Mouse (Mus musculus) thymus, postnatal 10 days (tissue): ENCODE results near the gene Accs.
A peak's percentile ranks its signal among the peaks of the same experiment; 100 is the strongest.

Source experiments
- DNase-seq, 2 experiments: peaks; one replicate each; pipeline ENCODE4 v3.0.0; 2021; ENCODE audit warnings: low spot score in 2 of 2

Gene Accs

DNA sequence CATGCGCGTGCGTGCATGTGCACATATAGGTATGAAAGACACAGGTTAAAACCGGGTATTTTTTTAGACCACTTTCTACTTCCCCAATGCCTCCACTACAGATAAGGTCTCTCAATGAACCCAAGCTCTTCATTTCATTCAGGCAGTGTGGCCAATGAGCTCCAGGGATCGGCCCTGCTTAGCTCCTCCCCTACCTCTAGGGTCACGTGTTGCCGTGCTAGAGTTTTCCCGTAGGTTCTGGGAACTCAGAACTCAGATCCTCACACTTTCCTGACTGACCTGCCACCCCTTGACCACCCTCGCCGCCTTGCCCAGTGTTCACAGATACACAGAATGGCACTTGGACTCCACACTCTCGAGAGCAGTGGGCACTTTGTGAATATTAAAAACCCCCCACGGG lies 9.1 kb upstream of the Accs start:
- DNase-seq, result no peak

DNA sequence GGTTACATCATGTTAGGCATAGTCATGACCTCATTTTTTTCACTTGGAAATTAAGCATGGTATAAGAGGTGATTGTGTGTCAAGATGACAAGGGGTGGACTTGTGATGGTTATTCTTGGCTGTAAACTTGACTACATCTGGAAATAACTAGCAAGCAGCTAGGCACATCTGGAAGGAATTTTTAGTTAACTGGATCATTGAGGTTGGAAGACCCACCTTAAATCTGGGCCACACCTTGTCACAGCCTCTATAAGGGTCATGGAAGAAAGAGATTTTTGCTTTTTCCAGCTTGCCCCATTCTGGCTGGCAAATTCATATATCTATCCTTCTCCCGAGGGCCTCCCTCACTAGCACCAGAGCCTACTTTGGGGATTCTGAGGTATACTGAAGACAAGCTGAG lies 1.6 kb upstream of the Accs start:
- no peak for DNase-seq

GRCm38 (mm10) chr2:93850317-93850944 lies 688 bp upstream of the Accs start:
- DNase-seq, result peak in 1 of 2 experiments; percentile 15

DNA sequence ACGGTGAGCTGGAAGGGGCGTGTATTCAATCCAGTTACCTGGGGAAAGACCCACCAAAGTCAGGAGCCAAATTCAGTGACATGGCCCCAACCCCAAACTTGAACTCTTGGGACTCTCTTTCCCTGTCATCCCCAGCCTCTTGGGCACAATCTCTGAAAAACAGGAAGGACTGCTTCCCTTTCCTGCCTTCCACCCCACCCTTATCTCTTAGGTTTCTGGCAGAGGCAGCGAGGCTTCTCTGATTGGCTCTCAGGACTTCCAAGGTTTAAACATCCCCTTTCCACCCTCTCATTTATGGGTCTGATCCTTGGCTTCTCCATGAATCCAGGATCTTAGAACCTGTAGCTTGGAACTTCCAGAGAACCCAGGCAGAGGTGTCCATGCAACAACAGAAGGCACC lies 8.4 kb downstream of the Accs start:
- DNase-seq, result no peak

DNA sequence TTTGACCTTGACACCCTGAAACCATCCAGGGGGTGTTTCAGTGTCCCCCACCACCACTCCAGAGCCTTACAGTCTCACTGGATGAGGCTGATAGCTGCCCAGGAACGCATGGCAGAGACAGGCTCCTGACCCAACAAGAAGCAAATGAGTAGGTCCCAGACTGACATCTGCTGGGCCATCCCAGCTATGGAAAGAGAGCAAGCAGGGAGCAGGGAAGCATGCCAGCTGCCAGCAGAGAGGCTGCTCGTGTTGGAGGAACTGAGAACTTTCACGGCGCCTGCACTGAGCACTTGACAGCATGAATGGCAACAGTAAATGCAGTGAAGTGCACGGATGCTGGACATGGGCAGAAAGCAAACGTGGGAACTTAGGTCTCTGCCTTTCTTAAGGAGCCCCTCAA lies 9.6 kb downstream of the Accs start:
- DNase-seq, result no peak

DNA sequence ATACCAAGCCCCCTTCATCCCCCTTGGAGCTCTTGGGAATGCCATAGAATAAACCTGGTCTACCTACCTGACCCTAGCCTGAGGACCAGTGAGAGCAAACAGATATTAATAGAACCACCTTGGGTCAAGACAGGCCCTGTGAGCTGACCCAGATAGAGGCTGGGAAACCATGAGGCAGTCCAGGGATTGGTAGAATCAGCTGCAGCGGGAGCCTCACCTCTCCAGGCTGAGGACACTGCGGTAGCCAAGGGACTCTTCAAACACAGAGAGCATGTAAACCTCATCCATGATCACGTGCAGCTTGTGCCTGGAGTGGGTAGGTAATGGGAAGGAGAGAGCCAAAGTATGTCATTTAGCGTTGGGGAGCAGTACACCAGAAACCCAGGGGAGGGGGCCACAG lies 10.8 kb downstream of the Accs start:
- DNase-seq, result no peak

DNA sequence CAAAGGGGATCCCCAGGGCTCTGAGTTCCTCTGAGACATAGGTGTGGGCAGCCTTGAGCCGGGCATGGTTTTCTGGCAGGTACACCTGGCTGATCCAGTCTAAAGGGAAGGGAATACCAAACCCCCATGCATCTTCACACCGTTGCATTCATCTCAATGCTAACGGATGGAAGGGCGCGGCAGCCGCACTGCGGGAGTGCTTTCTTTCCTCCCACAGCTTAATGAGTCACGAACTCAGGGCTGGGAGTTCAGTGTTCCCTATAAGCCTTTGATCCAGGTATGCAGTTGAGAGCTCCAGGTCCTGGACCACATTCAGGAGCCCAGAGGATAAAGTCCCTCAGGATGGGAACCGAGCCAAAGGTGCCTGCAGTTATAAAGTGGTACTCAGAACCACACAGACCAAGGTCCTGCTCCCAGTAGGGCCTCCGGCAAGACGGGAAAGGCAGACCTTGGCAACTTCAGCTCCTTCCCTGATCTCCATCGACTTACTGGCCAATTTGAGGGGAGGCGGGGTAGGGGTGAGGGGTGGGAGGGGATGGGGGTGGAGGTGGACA lies 13.4 kb downstream of the Accs start:
- no peak for DNase-seq

DNA sequence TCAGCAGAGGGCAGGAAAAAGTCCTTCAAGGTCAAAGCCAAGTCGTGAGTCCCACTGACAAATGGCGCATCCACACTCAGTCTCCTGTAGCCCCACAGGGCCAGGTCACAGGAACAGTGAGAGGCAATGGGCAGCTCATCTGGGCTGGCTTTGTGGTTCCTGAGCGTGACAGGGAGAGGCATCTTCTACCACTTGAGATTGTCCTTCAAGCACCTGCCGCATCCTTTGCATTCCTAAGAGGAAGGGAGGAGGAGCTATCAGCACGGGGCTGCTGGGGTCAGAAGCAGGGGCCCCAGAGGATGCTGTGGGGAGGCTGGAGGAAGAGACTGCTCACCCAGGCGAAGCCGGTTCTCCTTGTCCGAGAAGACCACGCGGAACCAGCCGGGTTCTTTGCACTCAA lies 14.1 kb downstream of the Accs start:
- no peak for DNase-seq

DNA sequence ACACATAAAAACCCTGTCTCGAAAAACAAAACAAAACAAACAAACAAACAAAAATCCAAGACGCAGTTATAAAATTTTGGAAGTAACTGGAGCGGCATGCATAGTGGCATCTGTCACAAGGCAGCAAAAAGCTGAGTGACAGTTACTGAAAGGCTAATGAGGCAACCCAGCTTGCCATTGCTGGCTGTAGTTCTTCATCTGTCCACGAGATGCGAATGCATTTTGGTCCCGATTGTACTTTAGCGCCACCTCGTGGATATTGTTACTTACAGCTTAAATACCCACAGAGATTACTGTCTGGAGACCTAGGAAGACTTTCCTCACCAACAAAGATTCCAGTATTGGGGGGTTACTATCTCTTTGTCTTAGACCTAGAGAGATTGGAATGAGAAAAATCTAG lies 26.2 kb downstream of the Accs start:
- peak; percentile 56 to 87 for DNase-seq

DNA sequence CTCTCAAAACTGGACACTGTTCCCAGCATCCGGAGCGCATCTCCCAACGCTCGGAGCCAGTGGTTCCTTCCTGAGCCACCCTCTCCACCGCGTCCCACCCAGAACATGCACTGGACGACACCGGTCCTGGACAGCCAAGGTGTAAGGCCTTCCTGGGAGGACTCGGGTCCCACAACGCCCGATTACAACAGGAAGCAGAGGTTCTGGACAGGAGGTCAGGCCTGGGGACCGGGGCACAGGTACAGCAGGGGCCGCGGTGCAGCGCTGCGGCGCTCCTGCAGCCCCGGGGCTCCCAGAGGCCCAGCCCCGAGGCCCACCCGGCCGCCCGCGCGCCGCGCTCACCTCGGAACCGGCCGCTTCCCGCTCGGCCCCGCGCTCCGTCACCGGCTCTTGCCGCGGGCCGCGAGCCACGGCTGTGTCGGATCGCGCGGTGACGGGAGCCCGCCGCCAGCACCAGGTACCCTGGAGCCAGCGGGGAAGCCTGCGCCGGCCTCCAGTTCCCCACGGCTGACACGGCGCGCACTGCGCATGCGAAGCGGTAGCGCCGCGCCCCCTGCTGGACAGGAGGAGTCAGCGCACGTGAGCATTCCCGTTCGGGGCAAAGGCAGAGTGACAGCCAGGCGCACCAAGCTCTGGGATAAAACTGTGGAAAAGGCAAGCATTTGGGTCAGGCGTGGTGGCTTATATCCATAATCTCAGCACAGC lies 27.5 kb downstream of the Accs start, which contains the start of gene Ext2:
Ext2 (minus strand) TSS at position 524 of the 705 bp plus-strand sequence.
- peak; percentile 79 to 93 for DNase-seq

DNA sequence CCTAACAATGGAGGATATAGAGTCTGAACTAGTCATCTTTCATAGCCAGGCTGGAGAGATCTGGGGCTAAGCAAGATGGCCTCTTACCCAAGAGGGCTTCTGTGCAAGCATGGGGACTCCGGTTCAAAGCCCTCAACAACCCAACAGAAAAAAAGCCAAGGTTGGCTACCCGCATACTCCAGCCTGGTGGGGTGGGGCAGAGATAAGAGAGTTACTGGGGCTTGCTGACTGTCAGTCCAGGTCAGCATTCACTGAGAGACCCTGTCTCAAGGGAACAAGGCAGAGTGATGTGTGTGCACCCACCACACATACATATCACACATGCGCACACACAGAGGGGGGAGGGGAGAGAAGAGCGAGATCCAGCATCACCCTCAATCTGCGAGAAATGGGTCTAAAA lies 32.0 kb downstream of the Accs start:
- no peak for DNase-seq

DNA sequence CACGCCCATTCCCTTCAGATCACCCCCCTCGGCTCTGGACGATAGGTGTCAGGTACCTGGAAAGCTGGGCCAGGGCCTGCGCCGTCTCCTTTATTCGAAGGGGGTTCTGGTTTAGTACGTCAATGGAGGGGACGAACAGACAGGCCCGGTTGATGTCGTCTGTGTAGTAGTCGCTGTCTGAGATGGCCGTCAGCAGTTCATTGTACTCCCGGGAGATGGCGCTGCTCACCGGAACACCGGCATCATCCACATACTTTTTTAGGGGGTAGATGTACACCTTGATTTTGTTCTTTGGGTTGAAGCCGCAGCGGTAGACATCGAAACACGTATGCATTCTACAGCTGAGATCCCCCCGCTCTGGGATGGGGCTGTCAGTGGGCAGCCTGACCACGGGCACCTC lies 36.4 kb downstream of the Accs start:
- DNase-seq, result no peak

- DNase-seq, result peak; percentile 13 to 79
Measured at GRCm38 (mm10) chr2:93811812-93812211, 37.9 kb downstream of the Accs start.

- no peak for DNase-seq
Measured at GRCm38 (mm10) chr2:93809931-93810330, 39.8 kb downstream of the Accs start.

- DNase-seq, result no peak
Measured at GRCm38 (mm10) chr2:93808071-93808470, 41.7 kb downstream of the Accs start.

GRCm38 (mm10) chr2:93807440-93807839 lies 42.3 kb downstream of the Accs start:
- no peak for DNase-seq

- DNase-seq, result no peak
Measured at GRCm38 (mm10) chr2:93806487-93807201, 43.1 kb downstream of the Accs start.

DNA sequence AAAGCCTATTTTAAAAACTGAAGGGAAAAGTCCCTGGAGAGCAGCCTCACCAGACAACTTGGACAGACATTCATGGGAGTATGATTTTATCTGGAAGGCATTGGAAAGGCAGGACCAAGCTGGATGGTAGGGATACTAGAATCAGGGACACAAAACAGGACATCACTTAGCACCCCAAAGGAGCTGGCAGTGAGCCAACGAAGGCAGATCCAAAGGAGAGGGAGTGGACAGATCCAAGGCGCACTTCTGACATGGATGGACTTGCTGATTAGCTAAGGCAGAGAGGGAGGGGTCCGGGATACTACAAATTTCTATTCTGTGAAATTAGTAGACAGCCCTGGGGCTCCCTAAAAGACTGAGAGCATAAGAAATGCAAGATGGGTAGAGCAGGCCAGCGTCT lies 44.2 kb downstream of the Accs start:
- no peak for DNase-seq

- no peak for DNase-seq
Measured at GRCm38 (mm10) chr2:93805066-93805465, 44.7 kb downstream of the Accs start.

DNA sequence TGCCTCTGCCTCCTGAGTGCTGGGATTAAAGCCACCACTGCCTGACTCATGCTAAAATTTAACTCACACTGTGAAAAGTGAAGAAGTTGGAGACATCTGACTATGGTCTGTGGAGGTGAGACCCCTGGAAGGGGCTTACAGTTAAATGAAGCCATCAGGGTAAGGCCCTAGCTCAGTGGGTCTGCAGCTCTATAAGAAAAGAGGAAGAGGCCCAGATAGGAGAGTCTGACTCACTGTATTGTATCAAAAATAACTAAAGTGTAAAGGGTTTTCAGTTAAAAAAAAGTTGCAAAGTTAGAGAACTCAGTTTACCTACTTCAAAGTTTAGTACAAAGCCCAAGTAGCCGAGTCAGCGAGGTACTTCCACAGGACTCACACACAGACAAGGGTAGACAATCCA lies 46.8 kb downstream of the Accs start:
- DNase-seq, result no peak

DNA sequence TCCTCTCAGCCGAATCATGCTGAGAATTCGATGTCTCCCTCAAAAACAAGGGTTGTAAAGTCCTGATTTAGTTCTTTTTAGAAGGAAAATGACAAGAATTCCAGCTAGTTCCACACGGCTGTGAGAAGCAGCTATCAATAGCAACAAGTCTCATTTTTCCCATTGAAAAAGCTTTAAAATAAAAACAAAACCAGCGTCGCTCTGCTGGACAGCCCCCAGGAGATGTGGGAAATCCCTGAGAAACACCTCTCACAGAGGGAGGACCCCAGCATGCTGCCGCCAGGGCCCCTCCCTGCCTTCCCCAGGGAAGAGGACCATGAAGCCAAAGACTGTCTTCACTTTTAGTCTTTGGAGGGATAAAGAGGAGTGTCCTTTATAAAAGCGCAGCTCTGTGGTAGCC lies 48.6 kb downstream of the Accs start:
- DNase-seq, result no peak

- DNase-seq, result no peak
Measured at GRCm38 (mm10) chr2:93797162-93797795, 52.5 kb downstream of the Accs start.
